Mouse (Mus musculus) E14TG2a.4 (cell line): ENCODE measurements at regions not wholly inside any gene's neighbourhood (a gene's known extent, or its start where the extent isn't known, plus 50 kb on each side); places are given as distances from the start of the nearest gene placed in this dataset.

Source experiments
- H3K27me3 ChIP-seq: 2 replicates; pipeline ENCODE4 v1.6.1; 2014; ENCODE audit warnings: low read length, control low read depth; ENCODE audit not compliant: insufficient read depth
- H3K36me3 ChIP-seq: 2 replicates; pipeline ENCODE4 v1.6.1; 2014; ENCODE audit warnings: low read length, control low read depth; ENCODE audit not compliant: insufficient read depth
- H3K4me1 ChIP-seq: replicated peaks from 2 replicates; pipeline ENCODE4 v1.6.1; 2014; ENCODE audit warnings: low read depth, low read length, control low read depth
- H3K4me3 ChIP-seq: replicated peaks from 2 replicates; pipeline ENCODE4 v1.5.1; 2014; ENCODE audit warnings: mild to moderate bottlenecking, low read length
- H3K9me3 ChIP-seq: 2 replicates; pipeline ENCODE4 v1.6.1; 2014; ENCODE audit warnings: low read length, control low read depth
- CTCF ChIP-seq: conservative IDR thresholded peaks from 2 replicates; pipeline ENCODE4 v1.5.1; 2014; ENCODE audit warnings: low read length
- NANOG ChIP-seq: IDR thresholded peaks from 2 replicates; pipeline ENCODE4 v1.6.1; 2014; ENCODE audit warnings: borderline replicate concordance, low read length, mixed read lengths
- POU5F1 ChIP-seq: IDR thresholded peaks from 2 replicates; pipeline ENCODE4 v1.6.1; 2014; ENCODE audit warnings: low read length, borderline replicate concordance

GRCm38 (mm10) chr13:111860931-111861330, 52.1 kb upstream of the Map3k1 start:
- no peaks in the 10 kb centered on the region for H3K4me1 ChIP-seq
- H3K36me3 ChIP-seq = no peaks in the 10 kb centered on the region
- H3K9me3 ChIP-seq = no peaks in the 10 kb centered on the region
- TF ChIP-seq CTCF (no peak), NANOG (no peak), POU5F1 (no peak)
- H3K27me3 ChIP-seq = no peaks in the 10 kb centered on the region
- no peak overlapping the region for H3K4me3 ChIP-seq

- H3K9me3 ChIP-seq = no peaks in the 10 kb centered on the region
- H3K27me3 ChIP-seq = no peaks in the 10 kb centered on the region
- H3K4me1 ChIP-seq = no peaks in the 10 kb centered on the region
- no peaks in the 10 kb centered on the region for H3K36me3 ChIP-seq
- TF ChIP-seq POU5F1 (no peak), NANOG (no peak), CTCF (no peak)
- no peak overlapping the region for H3K4me3 ChIP-seq
These were observed 53.5 kb upstream of the Map3k1 start for GRCm38 (mm10) chr13:111862316-111862715.

- Histone ChIP-seq H3K4me1 (peaks cover 15% of the 10 kb centered on the region), H3K36me3 (no peaks in the 10 kb centered on the region), H3K27me3 (no peaks in the 10 kb centered on the region; the same call in 1 of the 2 replicates), H3K9me3 (no peaks in the 10 kb centered on the region), H3K4me3 (no peak overlapping the region)
- no peak for TF ChIP-seq NANOG
- no peak for TF ChIP-seq CTCF
- TF ChIP-seq POU5F1 = no peak
These were observed 57.2 kb upstream of the Map3k1 start for GRCm38 (mm10) chr13:111865956-111866355.

- Histone ChIP-seq H3K36me3 (no peaks in the 10 kb centered on the region), H3K4me1 (peaks cover 27% of the 10 kb centered on the region), H3K9me3 (no peaks in the 10 kb centered on the region), H3K4me3 (no peak overlapping the region), H3K27me3 (peaks cover 12% of the 10 kb centered on the region)
- no peak for TF ChIP-seq CTCF
- no peak for TF ChIP-seq NANOG
- TF ChIP-seq POU5F1 = no peak
These were observed 58.5 kb upstream of the Map3k1 start for GRCm38 (mm10) chr13:111867261-111867660.

GRCm38 (mm10) chr13:111867763-111868725, 59.3 kb upstream of the Map3k1 start:
- TF ChIP-seq CTCF (no peak), NANOG (no peak), POU5F1 (no peak)

GRCm38 (mm10) chr13:111868947-111869346, 60.2 kb upstream of the Map3k1 start:
- Histone ChIP-seq H3K27me3 (peaks cover 23% of the 10 kb centered on the region), H3K36me3 (no peaks in the 10 kb centered on the region), H3K4me3 (no peak overlapping the region), H3K9me3 (no peaks in the 10 kb centered on the region), H3K4me1 (peaks cover 28% of the 10 kb centered on the region)
- TF ChIP-seq CTCF (no peak), NANOG (no peak), POU5F1 (no peak)

More at GRCm38 (mm10) chr13:111867763-111868725, 59.3 kb upstream of the Map3k1 start:
- Histone ChIP-seq H3K9me3 (no peaks in the 10 kb centered on the region), H3K4me3 (no peak overlapping the region), H3K27me3 (peaks cover 18% of the 10 kb centered on the region), H3K4me1 (peaks cover 28% of the 10 kb centered on the region), H3K36me3 (no peaks in the 10 kb centered on the region)

- Histone ChIP-seq H3K36me3 (no peaks in the 10 kb centered on the region), H3K27me3 (peaks cover 23% of the 10 kb centered on the region), H3K4me3 (no peak overlapping the region), H3K9me3 (no peaks in the 10 kb centered on the region), H3K4me1 (peaks cover 28% of the 10 kb centered on the region)
- TF ChIP-seq CTCF (no peak), NANOG (no peak), POU5F1 (no peak)
These were observed 61.1 kb upstream of the Map3k1 start for GRCm38 (mm10) chr13:111869771-111870437.

GRCm38 (mm10) chr13:111870505-111870904, 61.7 kb upstream of the Map3k1 start:
- no peaks in the 10 kb centered on the region for H3K36me3 ChIP-seq
- TF ChIP-seq CTCF (no peak), POU5F1 (no peak)
- H3K9me3 ChIP-seq = no peaks in the 10 kb centered on the region
- peaks cover 23% of the 10 kb centered on the region for H3K27me3 ChIP-seq
- H3K4me1 ChIP-seq = peaks cover 28% of the 10 kb centered on the region
- no peak overlapping the region for H3K4me3 ChIP-seq
